Mouse (Mus musculus) midbrain, embryonic 10.5 days (tissue): ENCODE measurements around the gene Dhrs4. TPM values are rescaled to one million over a fixed set of nuclear protein-coding genes. Genes with fewer than 3 reads are reported as not detected.

Source experiments
- DNase-seq: peaks from one replicate; pipeline ENCODE4 v3.0.0-alpha.2; 2017; ENCODE audit warnings: low spot score
- H3K27ac ChIP-seq: fragments of 300-500 bp; sonication (generic); replicated peaks from 2 replicates; pipeline ENCODE4 v1.5.1; 2016; ENCODE audit warnings: mild to moderate bottlenecking
- H3K27me3 ChIP-seq: fragments of 300-500 bp; sonication (generic); 2 replicates; pipeline ENCODE4 v1.6.1; 2016; ENCODE audit warnings: low read depth, mild to moderate bottlenecking; ENCODE audit not compliant: poor library complexity, severe bottlenecking
- H3K36me3 ChIP-seq: fragments of 300-500 bp; sonication (generic); 2 replicates; pipeline ENCODE4 v1.6.1; 2016; ENCODE audit warnings: mild to moderate bottlenecking, moderate library complexity
- H3K4me1 ChIP-seq: fragments of 300-500 bp; sonication (generic); 2 replicates; pipeline ENCODE4 v1.6.1; 2016
- H3K4me3 ChIP-seq: fragments of 300-500 bp; sonication (generic); 2 replicates; pipeline ENCODE4 v1.5.1; 2016; ENCODE audit warnings: mild to moderate bottlenecking, moderate library complexity
- H3K9me3 ChIP-seq: fragments of 300-500 bp; sonication (generic); replicated peaks from 2 replicates; pipeline ENCODE4 v1.6.1; 2016; ENCODE audit warnings: mild to moderate bottlenecking
- WGBS: fragments of 180-500 bp; shearing (Covaris S2); methylation state at CpG from one replicate; pipeline ENCODE4 v1.1.7; 2016; 5-methylcytosine and 5-hydroxymethylcytosine counted together
- polyA plus RNA-seq: library from polyadenylated mRNA; unstranded; fragments of >200 nt; fragmentation: Nextera tagmentation; extraction: Ambion mirVana; gene quantifications from 2 replicates; pipeline ENCODE4 v1.2.1, GENCODE M21; 2016

The Dhrs4 gene
- polyA plus RNA-seq, result 60.9 and 64.5 TPM in 2 replicates

- peak within 1 kb of the TSS; percentile 72 for H3K4me3 ChIP-seq
- peaks cover 16% of the 10 kb centered on the region for H3K4me1 ChIP-seq
- H3K9me3 ChIP-seq, result no peaks in the 10 kb centered on the region
- WGBS, result 1% methylated on average over 38 of the region's 38 CpGs
- H3K27me3 ChIP-seq, result no peaks in the 10 kb centered on the region
- H3K27ac ChIP-seq, result peak within 1 kb of the TSS; percentile 92
- no peaks in the 10 kb centered on the region for H3K36me3 ChIP-seq
- DNase-seq, result peak; percentile 81
These were observed at the start of gene Dhrs4 for GRCm38 (mm10) chr14:55478651-55479599. Gene Dhrs4, plus strand, starts transcription at chr14:55478758.

- Histone ChIP-seq H3K27me3 (no peaks in the 10 kb centered on the region), H3K9me3 (no peaks in the 10 kb centered on the region), H3K4me3 (no peak overlapping the region), H3K27ac (no peak overlapping the region), H3K4me1 (no peaks in the 10 kb centered on the region), H3K36me3 (no peaks in the 10 kb centered on the region)
- no peak for DNase-seq
- WGBS, result 92% methylated on average over 4 of the region's 4 CpGs
These were observed 48.3 kb upstream of the Dhrs4 start for GRCm38 (mm10) chr14:55430255-55430654.

GRCm38 (mm10) chr14:55433052-55433451 is 45.5 kb upstream of the Dhrs4 start:
- Histone ChIP-seq H3K27ac (no peak overlapping the region), H3K9me3 (no peaks in the 10 kb centered on the region), H3K27me3 (no peaks in the 10 kb centered on the region), H3K4me1 (no peaks in the 10 kb centered on the region), H3K4me3 (no peak overlapping the region), H3K36me3 (no peaks in the 10 kb centered on the region)
- WGBS, result 80% methylated on average over 1 of the region's 1 CpGs
- no peak for DNase-seq

GRCm38 (mm10) chr14:55434825-55435224 is 43.7 kb upstream of the Dhrs4 start:
- no peak overlapping the region for H3K27ac ChIP-seq
- H3K27me3 ChIP-seq, result no peaks in the 10 kb centered on the region
- no peak for DNase-seq
- H3K36me3 ChIP-seq, result no peaks in the 10 kb centered on the region
- no peaks in the 10 kb centered on the region for H3K4me1 ChIP-seq
- H3K4me3 ChIP-seq, result no peak overlapping the region
- 86% methylated on average over 3 of the region's 3 CpGs for WGBS
- no peaks in the 10 kb centered on the region for H3K9me3 ChIP-seq

- Histone ChIP-seq H3K27me3 (no peaks in the 10 kb centered on the region), H3K27ac (no peak overlapping the region), H3K4me1 (no peaks in the 10 kb centered on the region), H3K9me3 (no peaks in the 10 kb centered on the region), H3K36me3 (no peaks in the 10 kb centered on the region), H3K4me3 (no peak overlapping the region)
- 89% methylated on average over 8 of the region's 8 CpGs for WGBS
- DNase-seq, result no peak
These were observed 41.4 kb upstream of the Dhrs4 start for GRCm38 (mm10) chr14:55437118-55437517.

GRCm38 (mm10) chr14:55438193-55438784 is 40.3 kb upstream of the Dhrs4 start:
- DNase-seq, result peak; percentile 57

GRCm38 (mm10) chr14:55457693-55458092 is 20.9 kb upstream of the Dhrs4 start:
- Histone ChIP-seq H3K36me3 (no peaks in the 10 kb centered on the region), H3K4me3 (no peak overlapping the region), H3K27me3 (no peaks in the 10 kb centered on the region), H3K9me3 (peaks cover 9% of the 10 kb centered on the region), H3K27ac (no peak overlapping the region), H3K4me1 (no peaks in the 10 kb centered on the region)
- 88% methylated on average over 2 of the region's 2 CpGs for WGBS
- no peak for DNase-seq

More at GRCm38 (mm10) chr14:55438193-55438784, 40.3 kb upstream of the Dhrs4 start:
- no peaks in the 10 kb centered on the region for H3K9me3 ChIP-seq
- no peaks in the 10 kb centered on the region for H3K36me3 ChIP-seq
- 38% methylated on average over 6 of the region's 6 CpGs for WGBS
- H3K4me1 ChIP-seq, result no peaks in the 10 kb centered on the region
- no peak overlapping the region for H3K4me3 ChIP-seq
- H3K27ac ChIP-seq, result no peak overlapping the region
- no peaks in the 10 kb centered on the region for H3K27me3 ChIP-seq

GRCm38 (mm10) chr14:55458273-55458672 is 20.3 kb upstream of the Dhrs4 start:
- WGBS, result 25% methylated on average over 10 of the region's 10 CpGs

GRCm38 (mm10) chr14:55458761-55459160 is 19.8 kb upstream of the Dhrs4 start:
- no peak for DNase-seq
- no peaks in the 10 kb centered on the region for H3K36me3 ChIP-seq
- no peak overlapping the region for H3K27ac ChIP-seq
- no peak overlapping the region for H3K4me3 ChIP-seq
- peaks cover 9% of the 10 kb centered on the region for H3K9me3 ChIP-seq
- no peaks in the 10 kb centered on the region for H3K27me3 ChIP-seq
- WGBS, result 97% methylated on average over 3 of the region's 3 CpGs
- H3K4me1 ChIP-seq, result no peaks in the 10 kb centered on the region

More at GRCm38 (mm10) chr14:55458273-55458672, 20.3 kb upstream of the Dhrs4 start:
- no peaks in the 10 kb centered on the region for H3K36me3 ChIP-seq
- peak; percentile 73 for DNase-seq
- H3K27me3 ChIP-seq, result no peaks in the 10 kb centered on the region
- H3K27ac ChIP-seq, result no peak overlapping the region
- no peak overlapping the region for H3K4me3 ChIP-seq
- H3K4me1 ChIP-seq, result no peaks in the 10 kb centered on the region
- H3K9me3 ChIP-seq, result peaks cover 9% of the 10 kb centered on the region

GRCm38 (mm10) chr14:55459796-55460195 is 18.8 kb upstream of the Dhrs4 start:
- Histone ChIP-seq H3K4me1 (no peaks in the 10 kb centered on the region), H3K27me3 (no peaks in the 10 kb centered on the region), H3K36me3 (no peaks in the 10 kb centered on the region), H3K4me3 (no peak overlapping the region), H3K9me3 (peaks cover 9% of the 10 kb centered on the region), H3K27ac (no peak overlapping the region)
- WGBS, result 75% methylated on average over 4 of the region's 4 CpGs
- DNase-seq, result no peak

- no peaks in the 10 kb centered on the region for H3K36me3 ChIP-seq
- 81% methylated on average over 10 of the region's 10 CpGs for WGBS
- H3K4me3 ChIP-seq, result no peak overlapping the region
- no peak for DNase-seq
- H3K27ac ChIP-seq, result no peak overlapping the region
- no peaks in the 10 kb centered on the region for H3K4me1 ChIP-seq
- peaks cover 9% of the 10 kb centered on the region for H3K9me3 ChIP-seq
- H3K27me3 ChIP-seq, result no peaks in the 10 kb centered on the region
These were observed 18.3 kb upstream of the Dhrs4 start for GRCm38 (mm10) chr14:55460297-55460696.

GRCm38 (mm10) chr14:55461757-55462156 is 16.8 kb upstream of the Dhrs4 start:
- no peaks in the 10 kb centered on the region for H3K27me3 ChIP-seq
- H3K9me3 ChIP-seq, result no peaks in the 10 kb centered on the region
- no peaks in the 10 kb centered on the region for H3K4me1 ChIP-seq
- H3K4me3 ChIP-seq, result no peak overlapping the region
- DNase-seq, result no peak
- no peak overlapping the region for H3K27ac ChIP-seq
- H3K36me3 ChIP-seq, result no peaks in the 10 kb centered on the region
- 67% methylated on average over 4 of the region's 4 CpGs for WGBS

- H3K36me3 ChIP-seq, result no peaks in the 10 kb centered on the region
- no peak overlapping the region for H3K4me3 ChIP-seq
- no peaks in the 10 kb centered on the region; the same call in 1 of the 2 replicates for H3K27me3 ChIP-seq
- no peaks in the 10 kb centered on the region for H3K9me3 ChIP-seq
- H3K27ac ChIP-seq, result no peak overlapping the region
- no peak for DNase-seq
- WGBS, result 80% methylated on average over 4 of the region's 4 CpGs
- peaks cover 10% of the 10 kb centered on the region for H3K4me1 ChIP-seq
These were observed 12.1 kb upstream of the Dhrs4 start for GRCm38 (mm10) chr14:55466481-55466880.
